Mouse (Mus musculus) C2C12 (cell line): ENCODE data around the gene Plekhg5. TPM values are rescaled to one million over a fixed set of nuclear protein-coding genes. Genes with fewer than 3 reads are reported as not detected.
A peak's percentile ranks its signal among the peaks of the same experiment; 100 is the strongest.

Source experiments
- H3K27me3 ChIP-seq: one replicate; pipeline ENCODE4 v1.6.1; 2011; ENCODE audit not compliant: control insufficient read depth, insufficient read depth, insufficient read length
- H3K36me3 ChIP-seq: one replicate; pipeline ENCODE4 v1.6.1; 2011; ENCODE audit not compliant: control insufficient read depth, insufficient read depth
- H3K4me3 ChIP-seq: one replicate; pipeline ENCODE4 v1.5.1; 2011; ENCODE audit warnings: mild to moderate bottlenecking, control low read depth; ENCODE audit not compliant: poor library complexity, insufficient read depth, severe bottlenecking
- H3K79me2 ChIP-seq: one replicate; pipeline ENCODE4 v1.6.1; 2011; ENCODE audit not compliant: control insufficient read depth, insufficient read depth
- H3K79me3 ChIP-seq: one replicate; pipeline ENCODE4 v1.6.1; 2011; ENCODE audit warnings: low read depth, control low read depth
- H3ac ChIP-seq: one replicate; pipeline ENCODE3; 2011; ENCODE audit warnings: low read depth; ENCODE audit not compliant: control insufficient read depth, insufficient read length
- CEBPB ChIP-seq: IDR thresholded peaks from one replicate; pipeline ENCODE4 v1.6.1; 2011; ENCODE audit warnings: low read depth, mild to moderate bottlenecking, control low read depth, moderate library complexity
- CTCF ChIP-seq: IDR thresholded peaks from one replicate; pipeline ENCODE4 v1.5.1; 2011; ENCODE audit not compliant: control insufficient read depth, insufficient read depth, insufficient read length
- FOSL1 ChIP-seq: IDR thresholded peaks from one replicate; pipeline ENCODE4 v1.8.0; 2011; ENCODE audit warnings: mild to moderate bottlenecking, low read length; ENCODE audit not compliant: poor library complexity, insufficient read depth, severe bottlenecking
- MAX ChIP-seq: IDR thresholded peaks from one replicate; pipeline ENCODE4 v1.6.1; 2011; ENCODE audit warnings: mild to moderate bottlenecking, control low read depth
- MYOD1 ChIP-seq: IDR thresholded peaks from one replicate; pipeline ENCODE4 v1.6.1; 2011; ENCODE audit warnings: low read depth; ENCODE audit not compliant: control insufficient read depth, insufficient read length
- MYOG ChIP-seq: IDR thresholded peaks from one replicate; pipeline ENCODE4 v1.6.1; 2011; ENCODE audit not compliant: control insufficient read depth, insufficient read length; ENCODE audit errors: extremely low read depth
- USF1 ChIP-seq: IDR thresholded peaks from one replicate; pipeline ENCODE4 v1.6.1; 2011; ENCODE audit warnings: low read depth, mild to moderate bottlenecking, control low read depth, moderate library complexity
- long read RNA-seq, 2 experiments: library from polyadenylated mRNA; unstranded; transcript quantifications; one replicate each; pipeline ENCODE4 v2.0.0; 2019 to 2020
- polyA plus RNA-seq: library from polyadenylated mRNA; unstranded; fragments of >200 nt; fragmentation: generic; extraction: Trizol; gene quantifications from one replicate; pipeline ENCODE4 v1.2.1, GENCODE M21; 2012; ENCODE audit warnings: missing spikeins

Plekhg5 gene
- polyA plus RNA-seq = 17.5 TPM
- long read RNA-seq, experiment 1, partial matches to known transcripts = 8 of 11 reads
- long read RNA-seq, experiment 1, other reads (novel, unspliced or antisense) = 1 of 11 reads
- long read RNA-seq, experiment 2, transcript Plekhg5-204 (22 exons, 3,818 nt) = major isoform, 96 of 134 reads
- long read RNA-seq, experiment 2, partial matches to known transcripts = 7 of 134 reads
- long read RNA-seq, experiment 2, other reads (novel, unspliced or antisense) = 29 of 134 reads

DNA sequence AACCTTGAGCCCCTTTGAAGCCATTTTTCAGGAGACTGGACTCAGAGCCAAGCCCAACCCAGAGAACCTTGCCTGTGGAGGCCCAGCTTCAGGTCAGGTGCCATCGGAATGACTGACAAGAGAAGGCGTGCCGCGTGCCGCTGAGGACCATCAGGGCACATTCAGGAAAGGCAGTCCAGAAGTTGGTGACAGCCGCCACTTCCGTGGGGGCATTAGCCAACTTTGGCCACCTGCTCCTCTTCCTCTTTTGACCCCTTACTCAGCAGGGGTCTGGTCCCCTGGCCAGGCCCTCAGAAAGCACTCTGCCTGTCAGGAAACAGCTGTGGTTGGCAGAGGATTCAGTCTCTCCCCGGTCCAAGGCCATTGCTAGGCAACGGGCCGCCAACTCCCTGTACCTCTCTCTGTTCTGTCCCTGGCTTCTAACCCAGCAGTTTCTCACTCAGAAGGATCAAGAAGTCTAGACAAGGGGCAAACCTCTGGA lies at the start of gene Plekhg5:
Plekhg5 (plus strand) TSS at position 378 of the 481 bp plus-strand sequence.
- no peaks in the 10 kb centered on the region for H3K79me3 ChIP-seq

DNA sequence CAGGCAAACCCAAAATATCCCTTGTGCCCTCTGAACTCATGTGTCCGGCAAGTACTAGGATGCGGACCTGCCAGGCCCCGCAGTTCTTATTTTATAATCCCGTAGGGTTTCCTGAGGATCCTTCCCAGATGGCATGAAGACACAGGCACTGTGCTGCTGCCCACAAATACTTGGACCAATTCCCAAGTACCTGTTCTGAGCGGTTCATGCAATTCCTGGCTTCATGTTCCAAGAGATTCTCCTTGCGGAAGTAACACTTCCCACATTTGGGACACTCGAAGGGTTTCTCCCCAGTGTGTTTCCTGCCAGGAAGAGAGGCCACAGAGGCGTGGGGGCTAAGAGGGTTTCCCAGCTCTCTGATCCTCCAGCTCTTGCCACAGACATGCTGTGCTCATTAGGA lies 49.8 kb upstream of the Plekhg5 start:
- no peak overlapping the region for H3K4me3 ChIP-seq
- TF ChIP-seq CEBPB = no peak
- H3K27me3 ChIP-seq = no peaks in the 10 kb centered on the region
- H3K79me2 ChIP-seq = peaks cover 46% of the 10 kb centered on the region
- H3K79me3 ChIP-seq = peaks cover 29% of the 10 kb centered on the region
- no peak overlapping the region for H3ac ChIP-seq
- peaks cover 22% of the 10 kb centered on the region for H3K36me3 ChIP-seq

More for the DNA sequence above, at the start of gene Plekhg5:
- no peaks in the 10 kb centered on the region for H3K36me3 ChIP-seq
- H3K4me3 ChIP-seq = no peak within 1 kb of the TSS
- TF ChIP-seq MYOD1 (peak; percentile 5), CEBPB (no peak)
- no peaks in the 10 kb centered on the region for H3K79me2 ChIP-seq
- no peaks in the 10 kb centered on the region for H3K27me3 ChIP-seq
- H3ac ChIP-seq = no peak within 1 kb of the TSS

DNA sequence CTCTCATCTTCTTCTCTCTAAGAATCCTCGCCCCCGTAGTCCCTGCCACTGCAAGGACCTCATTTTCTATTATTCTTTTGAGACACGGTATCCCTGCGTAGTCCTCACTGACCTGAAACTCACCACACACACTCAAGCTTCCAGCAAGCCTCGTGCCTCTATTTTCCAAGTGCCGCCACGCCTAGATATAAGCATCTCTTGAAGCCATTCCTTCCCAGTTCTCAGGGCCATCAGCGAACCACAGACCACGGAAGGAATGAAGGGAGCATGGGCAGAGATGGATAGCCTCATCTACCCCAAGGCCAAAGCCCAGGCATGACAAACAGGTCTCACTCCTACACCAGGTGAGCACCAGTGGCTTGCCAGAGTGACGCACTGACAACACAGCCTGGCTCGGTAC lies 47.8 kb upstream of the Plekhg5 start:
- peaks cover 22% of the 10 kb centered on the region for H3K36me3 ChIP-seq
- H3K27me3 ChIP-seq = no peaks in the 10 kb centered on the region
- peaks cover 46% of the 10 kb centered on the region for H3K79me2 ChIP-seq
- no peak overlapping the region for H3ac ChIP-seq
- no peak for TF ChIP-seq CTCF
- H3K4me3 ChIP-seq = no peak overlapping the region
- H3K79me3 ChIP-seq = peaks cover 29% of the 10 kb centered on the region

DNA sequence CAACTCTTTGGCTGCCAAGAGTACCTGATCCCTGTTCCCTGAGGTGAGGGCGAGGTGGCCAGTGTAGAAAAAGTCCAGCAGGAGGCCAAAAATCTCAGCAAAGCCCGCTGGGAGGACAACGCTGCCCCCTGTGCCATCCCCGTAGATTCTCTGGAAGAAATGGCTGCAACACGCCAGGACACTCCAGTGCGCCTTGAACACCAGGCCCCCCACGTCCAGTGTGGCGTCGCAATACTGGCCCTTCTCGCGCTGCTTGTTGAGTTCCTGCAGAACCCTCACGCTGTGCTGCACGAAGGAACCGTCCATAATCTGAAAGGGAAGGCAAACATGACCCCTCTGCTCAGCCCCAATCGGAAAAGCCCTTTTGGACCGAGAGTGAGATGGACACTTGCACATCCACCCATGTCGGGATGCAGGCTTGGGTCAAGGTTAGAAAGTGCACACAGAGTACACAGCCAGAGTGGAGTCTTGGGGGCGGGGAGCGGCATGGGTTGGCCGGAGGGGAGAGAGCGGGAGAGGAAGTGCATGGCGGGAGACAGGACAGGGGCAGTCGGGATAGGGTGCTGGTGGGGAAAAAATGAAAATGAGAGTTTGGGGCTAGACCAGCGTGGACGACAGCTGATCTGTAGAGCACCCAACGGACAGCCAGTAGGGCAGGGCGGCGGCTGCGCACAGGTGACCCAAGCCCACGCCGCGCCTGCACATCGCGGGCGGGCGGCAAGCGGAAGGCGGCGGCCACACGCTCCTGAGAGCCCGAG lies 45.4 kb upstream of the Plekhg5 start:
- H3K4me3 ChIP-seq = peak overlapping the region; percentile 74
- peaks cover 29% of the 10 kb centered on the region for H3K79me3 ChIP-seq
- peak overlapping the region; percentile 90 for H3ac ChIP-seq
- H3K27me3 ChIP-seq = no peaks in the 10 kb centered on the region
- peaks cover 46% of the 10 kb centered on the region for H3K79me2 ChIP-seq
- TF ChIP-seq MYOG = no peak
- no peak for TF ChIP-seq CEBPB
- no peak for TF ChIP-seq FOSL1
- no peak for TF ChIP-seq USF1
- peak; percentile 21 for TF ChIP-seq MAX
- no peak for TF ChIP-seq MYOD1
- no peak for TF ChIP-seq CTCF
- peaks cover 22% of the 10 kb centered on the region for H3K36me3 ChIP-seq

DNA sequence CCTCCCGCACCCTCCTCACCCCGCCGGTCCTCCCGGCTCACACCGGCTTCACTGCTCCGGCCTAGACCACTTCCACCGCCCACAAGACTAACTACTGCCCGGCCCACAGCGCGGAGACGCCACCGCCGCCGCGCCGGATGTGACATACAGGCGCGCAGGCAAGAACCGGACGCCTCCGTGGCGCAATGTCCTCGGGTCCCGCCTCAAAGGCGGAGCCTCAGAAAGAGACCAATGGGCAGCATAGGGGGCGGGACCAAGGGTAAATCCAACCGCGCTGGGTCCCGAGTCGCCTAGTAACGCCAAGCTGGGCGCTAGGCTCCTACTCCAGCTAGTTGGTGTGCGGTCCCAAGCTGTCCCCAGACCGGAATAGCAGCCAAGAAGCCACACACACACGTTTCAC lies 44.8 kb upstream of the Plekhg5 start, which contains the start of gene Zbtb48:
Zbtb48 (minus strand) TSS at position 148 of the 400 bp plus-strand sequence.
- H3K79me3 ChIP-seq = peaks cover 29% of the 10 kb centered on the region
- TF ChIP-seq MYOD1 = no peak
- no peak for TF ChIP-seq FOSL1
- TF ChIP-seq CTCF = no peak
- TF ChIP-seq CEBPB = peak; percentile 78
- no peak for TF ChIP-seq MYOG
- no peak for TF ChIP-seq USF1
- peak; percentile 8 for TF ChIP-seq MAX
- H3K79me2 ChIP-seq = peaks cover 46% of the 10 kb centered on the region
- peak within 1 kb of the TSS; percentile 90 for H3ac ChIP-seq
- peaks cover 22% of the 10 kb centered on the region for H3K36me3 ChIP-seq
- H3K4me3 ChIP-seq = peak within 1 kb of the TSS; percentile 74
- H3K27me3 ChIP-seq = no peaks in the 10 kb centered on the region

DNA sequence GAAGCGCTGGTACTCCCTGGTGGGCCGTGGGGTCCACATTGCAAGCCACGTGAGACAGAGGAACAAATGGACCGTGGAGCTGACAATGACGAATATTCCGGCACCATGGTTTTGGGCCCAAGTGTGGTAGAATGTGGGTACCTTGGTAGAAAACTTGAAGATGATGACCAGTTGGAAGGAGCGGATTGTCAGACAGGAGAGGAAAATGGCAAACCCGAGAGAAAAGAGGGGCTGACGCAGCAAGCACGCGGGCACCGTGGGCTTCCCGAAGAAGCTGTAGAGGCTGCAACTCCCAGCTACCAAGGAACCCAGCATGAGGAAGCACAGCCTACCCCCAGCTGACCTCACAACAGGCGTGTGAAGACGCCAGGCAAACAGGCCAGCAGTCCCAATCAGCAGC lies 43.8 kb upstream of the Plekhg5 start:
- peaks cover 38% of the 10 kb centered on the region for H3K79me2 ChIP-seq
- H3K79me3 ChIP-seq = peaks cover 29% of the 10 kb centered on the region
- TF ChIP-seq CTCF (no peak), USF1 (no peak), MYOG (no peak), MYOD1 (no peak), CEBPB (no peak), MAX (no peak), FOSL1 (no peak)
- H3K4me3 ChIP-seq = no peak overlapping the region
- peaks cover 15% of the 10 kb centered on the region for H3K36me3 ChIP-seq
- no peak overlapping the region for H3ac ChIP-seq
- no peaks in the 10 kb centered on the region for H3K27me3 ChIP-seq
